Mouse (Mus musculus) gastrocnemius, adult 8-10 months (tissue): Measurements from ENCODE around the gene Armh2. TPM values are rescaled to one million over a fixed set of nuclear protein-coding genes. Genes with fewer than 3 reads are reported as not detected.
"Not testable (repeated sequence)": the region's sequence is repeated elsewhere in the genome, so short reads cannot be mapped to it uniquely, and the experiment has no call there.

ENCODE experiments used
- DNase-seq, 2 experiments: peaks; one replicate each; pipeline ENCODE4 v3.0.0; 2022; ENCODE audit warnings: low spot score in 2 of 2
- total RNA-seq, 4 experiments: library from RNA; stranded (reverse); gene quantifications; 2 replicates each; pipeline ENCODE4 v1.2.4; 2022

The Armh2 gene
- total RNA-seq, 4 experiments from 2014 or later, result not detected

GRCm38 (mm10) chr13:24757820-24758564, 17.0 kb downstream of the Armh2 start:
- DNase-seq, result no peak

- no peak for DNase-seq
Observed at GRCm38 (mm10) chr13:24759451-24759850, 18.4 kb downstream of the Armh2 start.

GRCm38 (mm10) chr13:24760351-24760870, 19.4 kb downstream of the Armh2 start:
- DNase-seq, result no peak

- DNase-seq, result no peak
Observed at GRCm38 (mm10) chr13:24761083-24761402, 20.0 kb downstream of the Armh2 start.

GRCm38 (mm10) chr13:24761403-24762227, 20.6 kb downstream of the Armh2 start, which contains the start of gene Gmnn:
Gene Gmnn, minus strand, starts transcription at chr13:24761923.
- peak; percentile 74 to 80 for DNase-seq

- DNase-seq, result no peak
Observed at GRCm38 (mm10) chr13:24762254-24762653, 21.2 kb downstream of the Armh2 start.

- DNase-seq, result not testable (repeated sequence)
Observed at GRCm38 (mm10) chr13:24767809-24768208, 26.8 kb downstream of the Armh2 start.

- DNase-seq, result not testable (repeated sequence)
Observed at GRCm38 (mm10) chr13:24771482-24771881, 30.4 kb downstream of the Armh2 start.

- no peak for DNase-seq
Observed at GRCm38 (mm10) chr13:24776146-24776844, 35.3 kb downstream of the Armh2 start.

GRCm38 (mm10) chr13:24778026-24778425, 37.0 kb downstream of the Armh2 start:
- DNase-seq, result no peak

GRCm38 (mm10) chr13:24778706-24779380, 37.8 kb downstream of the Armh2 start:
- DNase-seq, result no peak

- no peak for DNase-seq
Observed at GRCm38 (mm10) chr13:24781916-24782315, 40.9 kb downstream of the Armh2 start.

- no peak for DNase-seq
Observed at GRCm38 (mm10) chr13:24786014-24786490, 45.0 kb downstream of the Armh2 start.

- DNase-seq, result no peak
Observed at GRCm38 (mm10) chr13:24787477-24787876, 46.4 kb downstream of the Armh2 start.

GRCm38 (mm10) chr13:24791349-24791748, 50.3 kb downstream of the Armh2 start:
- no peak for DNase-seq

- no peak for DNase-seq
Observed at GRCm38 (mm10) chr13:24792411-24793045, 51.5 kb downstream of the Armh2 start.
